Mouse (Mus musculus) retina, postnatal 1 day (tissue): ENCODE measurements at regions not wholly inside any gene's neighbourhood (a gene's known extent, or its start where the extent isn't known, plus 50 kb on each side); places are given as distances from the start of the nearest gene placed in this dataset.
"Not testable (repeated sequence)": the region's sequence is repeated elsewhere in the genome, so short reads cannot be mapped to it uniquely, and the experiment has no call there.

Source experiments
- DNase-seq: peaks from one replicate; pipeline ENCODE4 v3.0.0-alpha.2; 2012

GRCm38 (mm10) chr11:22573166-22573565 is 61.3 kb downstream of the Tmem17 start:
- DNase-seq, result no peak

- DNase-seq, result no peak
These were observed 61.9 kb downstream of the Tmem17 start for GRCm38 (mm10) chr11:22573802-22574201.

- DNase-seq, result no peak
These were observed 62.6 kb downstream of the Tmem17 start for GRCm38 (mm10) chr11:22574506-22574905.

- no peak for DNase-seq
These were observed 72.2 kb downstream of the Tmem17 start for GRCm38 (mm10) chr11:22584100-22584487.

DNA sequence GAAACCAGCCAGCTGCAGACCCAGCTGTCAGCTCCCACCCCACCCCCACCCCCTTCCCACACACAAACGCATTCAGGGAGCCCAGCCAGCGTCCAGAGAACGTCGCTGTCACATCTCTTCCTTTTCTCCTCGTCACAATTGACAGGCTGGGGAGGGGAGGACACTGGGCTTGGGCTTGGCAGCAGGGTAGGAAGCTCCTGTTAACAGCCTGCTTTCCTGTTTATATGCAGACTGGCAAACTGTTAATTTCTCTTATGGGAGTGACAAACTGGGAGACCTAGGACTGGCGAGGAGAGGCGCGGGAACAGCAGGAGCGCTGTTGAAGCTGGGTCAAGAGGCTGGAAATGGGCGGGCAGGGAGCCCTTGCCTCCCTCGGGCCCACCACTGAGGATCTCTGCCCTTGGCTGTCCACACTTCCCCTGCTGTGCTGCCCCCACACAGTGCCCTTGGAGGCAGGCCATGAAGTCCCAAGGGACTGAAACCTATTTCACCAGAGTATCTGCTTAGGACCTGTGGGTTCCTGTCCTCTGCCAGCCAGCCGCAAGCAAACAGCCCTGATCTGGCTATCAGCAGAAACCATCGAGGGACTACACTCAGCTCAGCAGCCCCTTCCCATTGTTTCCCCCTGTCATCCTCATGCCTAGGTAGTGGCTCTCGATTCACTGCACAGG is 72.7 kb downstream of the Tmem17 start:
- peak; percentile 89 for DNase-seq

DNA sequence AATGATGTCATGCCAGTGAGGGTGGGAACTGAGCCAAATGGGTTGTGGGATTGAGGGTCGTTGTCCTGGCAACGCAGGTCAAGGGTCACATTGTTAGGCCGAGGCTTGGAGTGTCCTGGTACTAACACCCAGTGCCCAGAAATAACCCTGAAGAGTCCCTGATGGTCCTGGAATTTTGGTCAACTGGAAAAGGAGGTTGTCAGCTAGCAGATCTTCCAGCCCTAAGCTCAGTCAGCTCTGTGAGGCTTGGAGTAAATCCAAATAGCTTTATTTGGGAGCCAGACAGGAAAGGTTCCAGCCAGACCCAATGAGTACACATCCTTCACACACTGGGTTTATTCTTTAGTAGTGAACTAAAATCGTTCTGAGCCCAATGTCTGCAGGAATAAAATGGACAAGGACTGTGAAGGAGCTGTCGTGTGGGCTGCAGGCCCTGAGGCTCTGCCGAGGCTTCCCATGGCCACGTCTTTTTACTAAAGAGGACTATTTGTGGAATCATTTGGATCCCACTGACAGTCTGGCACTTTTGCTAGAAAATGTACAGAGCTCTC is 75.9 kb downstream of the Tmem17 start:
- DNase-seq, result peak; percentile 40

DNA sequence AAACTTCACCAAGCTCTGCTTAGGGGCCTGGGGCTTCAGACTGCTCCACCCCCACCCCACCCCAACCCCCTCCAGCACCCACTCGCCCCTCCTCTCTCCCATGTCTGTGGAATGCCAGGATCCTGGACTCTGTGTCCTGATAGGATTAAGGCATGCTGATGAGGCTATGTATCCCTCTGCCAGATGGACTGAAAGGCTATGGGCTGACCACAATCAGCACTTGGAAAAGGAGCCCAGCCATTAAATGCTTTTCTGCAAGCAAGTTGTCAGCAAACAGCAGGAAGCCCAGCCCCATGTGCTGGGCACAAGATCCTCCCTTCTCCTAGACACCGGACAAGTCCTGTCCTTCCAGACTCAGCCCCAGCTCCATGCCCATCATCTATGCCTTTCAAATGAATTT is 76.7 kb downstream of the Tmem17 start:
- DNase-seq, result peak; percentile 49

GRCm38 (mm10) chr11:22589901-22590300 is 78.0 kb downstream of the Tmem17 start:
- no peak for DNase-seq

DNA sequence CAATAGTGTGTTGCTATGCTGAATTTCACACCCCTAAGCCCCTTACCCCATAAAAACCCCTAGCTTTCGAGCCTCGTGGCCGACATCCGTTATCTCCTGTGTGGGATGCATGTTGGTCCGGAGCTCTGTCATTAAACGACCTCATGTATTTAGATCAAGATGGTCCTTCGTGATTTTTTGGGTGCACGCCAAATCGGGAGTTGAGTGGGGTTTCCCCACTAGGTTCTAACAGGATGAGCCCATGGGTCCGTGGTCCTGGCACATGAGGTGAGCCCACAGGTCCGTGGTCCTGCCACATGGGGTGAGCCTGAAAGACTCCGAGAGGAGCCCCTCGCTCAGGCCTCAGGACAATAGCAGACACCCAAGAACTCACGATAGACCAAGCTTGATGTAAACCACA is 79.2 kb downstream of the Tmem17 start:
- not testable (repeated sequence) for DNase-seq

- no peak for DNase-seq
These were observed 80.8 kb downstream of the Tmem17 start for GRCm38 (mm10) chr11:22592706-22593105.

GRCm38 (mm10) chr11:22596076-22596804 is 84.4 kb downstream of the Tmem17 start:
- no peak for DNase-seq

DNA sequence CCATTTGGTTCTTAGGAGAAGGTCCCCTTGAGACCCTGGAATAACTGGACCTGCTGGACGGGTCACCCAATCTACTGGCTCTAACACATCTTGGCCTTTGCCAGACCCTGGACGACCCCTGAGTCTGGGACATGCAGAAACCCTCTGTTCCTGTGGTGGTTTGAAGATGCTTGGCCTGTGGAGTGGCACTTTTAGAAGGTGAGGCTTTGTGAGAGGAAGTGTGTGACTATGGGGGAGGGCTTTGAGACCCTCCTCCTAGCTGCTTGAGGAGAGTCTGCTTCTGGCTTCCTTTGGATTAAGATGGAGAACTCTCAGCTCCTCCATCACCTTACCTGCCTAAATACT is 84.9 kb downstream of the Tmem17 start:
- no peak for DNase-seq

GRCm38 (mm10) chr11:22600370-22600769 is 88.5 kb downstream of the Tmem17 start:
- no peak for DNase-seq

GRCm38 (mm10) chr11:22601977-22602376 is 90.1 kb downstream of the Tmem17 start:
- DNase-seq, result no peak

DNA sequence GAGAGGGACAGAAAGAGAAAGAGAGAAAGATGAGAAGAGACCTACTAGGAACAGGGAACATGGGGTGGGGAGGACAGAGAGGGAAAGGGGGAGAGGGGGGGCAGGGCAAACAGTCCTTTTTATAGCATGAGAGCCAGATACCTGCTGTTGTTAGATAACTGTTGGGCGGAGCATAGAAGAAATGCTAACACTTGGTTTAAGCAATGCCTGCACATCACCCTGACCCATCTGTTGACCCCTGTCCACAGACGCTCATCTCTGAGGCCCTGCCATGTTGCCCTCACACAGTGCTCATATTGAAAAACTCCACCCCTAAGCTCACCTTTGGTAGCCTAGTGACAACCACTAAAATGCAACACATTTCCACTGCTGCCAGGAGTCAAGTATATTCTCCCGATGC is 90.7 kb downstream of the Tmem17 start:
- DNase-seq, result no peak

DNA sequence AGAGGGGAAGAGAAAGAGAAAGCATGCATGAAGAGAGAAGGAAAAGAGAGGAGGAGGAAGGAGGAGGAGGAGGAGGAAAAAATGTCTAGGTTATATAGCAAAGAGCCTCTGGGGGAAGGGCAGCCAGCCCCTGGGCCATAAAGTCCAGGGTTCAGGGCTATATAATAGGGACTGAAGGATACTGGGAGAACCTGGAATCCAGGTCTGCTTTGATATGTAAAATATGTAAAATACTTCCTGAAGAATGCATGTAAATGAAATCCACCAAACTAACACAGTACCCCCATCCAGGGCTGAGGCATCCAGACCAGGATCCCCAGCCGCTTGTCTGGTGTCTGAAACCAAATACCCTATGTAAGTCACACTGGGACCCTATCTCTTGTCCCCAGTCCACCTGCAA is 91.5 kb downstream of the Tmem17 start:
- DNase-seq, result no peak

GRCm38 (mm10) chr11:22606380-22606779 is 94.5 kb downstream of the Tmem17 start:
- no peak for DNase-seq

DNA sequence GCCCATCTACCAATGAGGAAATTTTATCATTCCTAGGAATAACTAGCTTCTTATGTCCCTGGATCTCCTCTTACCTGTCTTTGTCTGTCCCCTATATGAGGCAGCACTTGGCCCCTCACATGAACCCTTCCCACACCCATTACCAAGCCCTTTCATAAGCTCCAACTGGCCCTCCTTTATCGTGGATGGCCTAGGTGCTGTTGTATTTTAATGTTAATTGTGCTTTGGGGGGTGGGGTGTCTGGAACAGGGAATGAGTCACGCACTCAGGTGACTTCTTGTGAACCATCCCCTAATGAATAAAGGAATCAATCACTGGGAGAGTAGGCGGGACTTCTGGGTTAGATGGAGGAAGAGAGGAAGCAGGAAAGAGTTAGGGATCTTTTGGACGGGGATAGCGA is 95.8 kb downstream of the Tmem17 start:
- no peak for DNase-seq

GRCm38 (mm10) chr11:22608945-22609344 is 97.1 kb downstream of the Tmem17 start:
- DNase-seq, result no peak

DNA sequence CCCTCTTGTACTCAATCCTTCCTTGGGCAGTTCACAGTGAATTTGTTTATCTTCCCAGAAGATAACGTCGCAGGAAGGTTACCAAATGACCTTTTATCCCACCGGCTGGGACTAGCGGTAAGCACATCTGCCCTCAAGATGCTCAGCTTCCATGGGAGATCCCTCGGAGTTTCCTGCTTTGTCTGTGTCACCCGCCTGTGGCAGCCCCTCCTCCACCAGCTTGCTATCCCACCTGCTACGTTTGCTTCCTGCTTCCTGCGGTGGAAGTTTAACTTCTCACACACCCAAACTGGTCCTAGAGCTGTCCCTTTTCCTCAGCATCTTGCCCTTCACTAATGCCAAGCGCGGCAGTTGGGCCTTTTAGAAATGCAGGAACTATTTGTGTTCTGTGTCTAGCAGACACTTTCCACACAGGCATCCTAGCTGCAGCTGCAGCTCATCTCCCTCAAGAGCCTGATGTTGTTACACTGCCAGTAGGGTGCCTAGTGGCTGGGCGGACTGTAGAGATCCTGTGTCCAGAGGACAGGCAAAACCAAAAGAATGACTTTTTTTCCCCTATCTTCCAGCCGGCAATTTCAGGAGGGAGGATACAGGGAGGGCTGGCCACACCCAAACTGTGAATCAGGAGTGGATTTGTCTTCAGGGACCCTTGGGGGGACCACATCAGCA is 98.7 kb downstream of the Tmem17 start:
- no peak for DNase-seq

DNA sequence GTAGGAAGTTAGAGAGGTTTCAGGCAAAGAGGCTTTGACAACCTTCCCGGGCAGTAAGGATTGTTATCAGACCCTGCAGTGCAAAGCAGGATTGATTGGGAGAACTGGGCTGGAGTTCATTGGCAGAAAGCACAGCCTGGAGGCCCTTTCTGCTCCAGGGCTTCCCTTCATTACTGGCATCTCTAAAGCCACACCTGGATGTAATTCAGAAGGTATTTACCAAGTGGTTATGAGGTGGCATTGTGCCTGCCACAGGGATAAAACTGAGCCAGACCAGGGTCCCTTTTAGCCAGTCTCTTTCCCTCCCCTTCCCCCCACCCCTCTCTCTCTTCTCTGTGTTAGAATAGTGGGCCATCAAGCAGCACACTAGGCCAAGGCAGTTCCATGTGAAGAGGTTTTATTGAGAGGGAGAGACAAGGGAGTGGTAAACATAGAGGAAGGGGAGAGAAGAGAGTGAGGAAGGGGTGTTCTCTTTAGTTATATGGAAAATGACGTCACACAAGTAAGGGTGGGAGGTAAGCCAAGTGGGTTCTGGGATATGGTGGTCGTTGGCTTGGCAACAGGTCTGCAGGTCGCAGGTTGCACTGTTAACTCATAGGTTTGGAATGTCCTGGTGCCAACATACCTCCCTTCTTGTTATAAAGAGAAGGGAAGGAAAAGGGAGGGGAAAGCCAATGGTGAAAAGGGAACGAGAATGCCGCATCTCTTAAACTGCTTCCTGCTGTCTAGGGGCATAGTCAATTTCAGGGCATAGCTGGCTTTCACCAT is 99.4 kb downstream of the Tmem17 start:
- DNase-seq, result no peak

- DNase-seq, result no peak
These were observed 101.6 kb downstream of the Tmem17 start for GRCm38 (mm10) chr11:22613500-22613899.

GRCm38 (mm10) chr11:22617204-22617874 is 105.5 kb downstream of the Tmem17 start:
- DNase-seq, result peak; percentile 83
